Mouse (Mus musculus) midbrain, embryonic 13.5 days (tissue): Measurements from ENCODE around the gene Zfp457. TPM values are rescaled to one million over a fixed set of nuclear protein-coding genes. Genes with fewer than 3 reads are reported as not detected.

Experiments used
- polyA plus RNA-seq: library from polyadenylated mRNA; unstranded; fragments of >200 nt; fragmentation: Nextera tagmentation; extraction: Ambion mirVana; gene quantifications from 2 replicates; pipeline ENCODE4 v1.2.1, GENCODE M21; 2015

Gene Zfp457
- polyA plus RNA-seq, 1 experiment from 2014 or later: 1.5 TPM

Other genes starting within 250 kb of the Zfp457 start
- 6.2 and 7.2 TPM in 2 replicates for gene Zfp712, start 245.3 kb downstream of the Zfp457 start, polyA plus RNA-seq
- 9.5 and 10.1 TPM in 2 replicates for gene Zfp708, start 208.5 kb downstream of the Zfp457 start, polyA plus RNA-seq
- gene Gm28557, start 197.9 kb downstream of the Zfp457 start, polyA plus RNA-seq: 2.0 and 3.0 TPM in 2 replicates
- gene Rslcan18, start 190.2 kb downstream of the Zfp457 start, polyA plus RNA-seq: 0.08 TPM in 1 of 2 replicates, not detected in the other
- 3.5 and 3.8 TPM in 2 replicates for gene Zfp759, start 184.8 kb downstream of the Zfp457 start, polyA plus RNA-seq
- gene Rsl1, start 133.3 kb downstream of the Zfp457 start, polyA plus RNA-seq: 5.8 and 6.9 TPM in 2 replicates
- gene Zfp455, start 112.0 kb downstream of the Zfp457 start, polyA plus RNA-seq: 2.0 and 2.4 TPM in 2 replicates
- 5.3 and 5.5 TPM in 2 replicates for gene Zfp458, start 28.0 kb downstream of the Zfp457 start, polyA plus RNA-seq
- gene Zfp595, start 26.1 kb upstream of the Zfp457 start, polyA plus RNA-seq: 1.4 and 1.7 TPM in 2 replicates
- not detected in 2 replicates for gene Gm28044, start 54.1 kb upstream of the Zfp457 start, polyA plus RNA-seq
- 0.61 and 0.79 TPM in 2 replicates for gene Zfp953, start 54.1 kb upstream of the Zfp457 start, polyA plus RNA-seq
- gene Gm28041, start 69.2 kb upstream of the Zfp457 start, polyA plus RNA-seq: 0.44 TPM in 1 of 2 replicates, not detected in the other
- gene Zfp456, start 69.3 kb upstream of the Zfp457 start, polyA plus RNA-seq: 0.52 and 1.0 TPM in 2 replicates
- gene Zfp429, start 93.3 kb upstream of the Zfp457 start, polyA plus RNA-seq: 4.0 and 5.2 TPM in 2 replicates
- gene Zfp459, start 114.9 kb upstream of the Zfp457 start, polyA plus RNA-seq: 0.58 and 0.86 TPM in 2 replicates
- gene Zfp874a, start 145.1 kb upstream of the Zfp457 start, polyA plus RNA-seq: 5.2 and 7.3 TPM in 2 replicates
- 2.3 and 2.4 TPM in 2 replicates for gene Zfp874b, start 177.8 kb upstream of the Zfp457 start, polyA plus RNA-seq
- gene Zfp58, start 194.1 kb upstream of the Zfp457 start, polyA plus RNA-seq: 15.1 and 16.0 TPM in 2 replicates
- not detected in 2 replicates for gene Gm26965, start 219.7 kb upstream of the Zfp457 start, polyA plus RNA-seq
- 35.4 and 38.7 TPM in 2 replicates for gene Zfp87, start 219.7 kb upstream of the Zfp457 start, polyA plus RNA-seq
- gene Zfp748, start 247.3 kb upstream of the Zfp457 start, polyA plus RNA-seq: 16.2 and 17.1 TPM in 2 replicates